Mouse (Mus musculus): ENCODE measurements around the gene Asf1b.

- no peak for TF ChIP-seq POLR2A (IDR thresholded peaks at IDR 0.05; ENCODE audit: borderline replicate concordance, extremely low read depth, insufficient read depth, insufficient read length, poor library complexity, severe bottlenecking)
- TF ChIP-seq CTCF (IDR thresholded peaks at IDR 0.05; ENCODE audit: borderline replicate concordance, extremely low read depth, insufficient read depth, insufficient read length): no peak
Measured at GRCm38 (mm10) chr8:83989243-83989642, 33.9 kb downstream of the Asf1b start.

Data from brain, embryonic 14.5 days (tissue).